Mouse (Mus musculus) brown adipose tissue, adult 24 weeks (tissue): ENCODE measurements at regions not wholly inside any gene's neighbourhood (a gene's known extent, or its start where the extent isn't known, plus 50 kb on each side); places are given as distances from the start of the nearest gene placed in this dataset.

ENCODE experiments used
- H3K27ac ChIP-seq: fragments of 200-500 bp; replicated peaks from 2 replicates; pipeline ENCODE4 v1.5.1; 2012; ENCODE audit warnings: low read depth, mild to moderate bottlenecking, low read length
- H3K4me1 ChIP-seq: fragments of 200-500 bp; 2 replicates; pipeline ENCODE4 v1.6.1; 2012; ENCODE audit warnings: low read length, mixed read lengths; ENCODE audit not compliant: control insufficient read depth, insufficient read depth, insufficient read length
- H3K4me3 ChIP-seq: fragments of 200-500 bp; 2 replicates; pipeline ENCODE4 v1.5.1; 2012; ENCODE audit warnings: low read depth, mild to moderate bottlenecking, low read length, moderate library complexity; ENCODE audit not compliant: insufficient read depth

DNA sequence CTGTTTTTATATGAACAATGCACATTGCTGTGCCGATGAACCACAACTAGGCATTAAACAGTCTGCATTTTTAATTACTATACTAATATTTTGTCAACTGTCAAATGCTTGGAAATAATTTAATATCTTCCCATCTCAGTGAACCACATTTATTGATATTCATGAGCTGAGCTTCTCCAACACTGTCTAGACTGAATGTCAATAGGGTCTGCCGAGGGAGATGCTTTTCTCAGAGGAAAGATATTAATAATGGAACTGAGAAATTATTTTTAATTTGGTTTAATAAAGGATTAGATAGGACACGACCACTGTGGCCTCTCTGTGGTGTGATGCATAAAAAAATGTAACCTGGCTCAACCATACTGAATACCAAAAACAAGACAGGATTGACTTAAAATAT, 381.7 kb upstream of the A1bg start:
- Histone ChIP-seq H3K27ac (no peak overlapping the region), H3K4me1 (no peaks in the 10 kb centered on the region), H3K4me3 (no peak overlapping the region)

DNA sequence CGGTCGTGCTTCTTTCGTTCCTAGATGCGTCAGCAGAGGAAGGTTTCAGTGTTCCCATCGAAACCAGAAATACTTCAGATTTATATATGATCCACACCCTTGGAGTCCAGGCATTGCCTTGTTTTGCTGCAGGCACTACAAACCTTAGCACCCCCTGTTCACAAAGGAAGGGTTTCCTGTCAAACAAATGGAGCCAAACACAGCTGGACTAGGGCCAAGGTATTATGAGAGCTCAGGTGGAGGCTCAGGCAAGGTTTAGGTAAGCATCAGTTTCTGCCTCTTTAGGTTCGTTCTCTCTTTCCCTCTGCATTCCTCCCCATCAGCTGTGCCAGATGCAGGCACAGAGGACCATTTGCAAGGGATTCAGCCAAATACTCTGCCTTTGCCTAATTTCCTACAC, 377.0 kb upstream of the A1bg start:
- Histone ChIP-seq H3K4me1 (no peaks in the 10 kb centered on the region), H3K27ac (no peak overlapping the region), H3K4me3 (no peak overlapping the region)

DNA sequence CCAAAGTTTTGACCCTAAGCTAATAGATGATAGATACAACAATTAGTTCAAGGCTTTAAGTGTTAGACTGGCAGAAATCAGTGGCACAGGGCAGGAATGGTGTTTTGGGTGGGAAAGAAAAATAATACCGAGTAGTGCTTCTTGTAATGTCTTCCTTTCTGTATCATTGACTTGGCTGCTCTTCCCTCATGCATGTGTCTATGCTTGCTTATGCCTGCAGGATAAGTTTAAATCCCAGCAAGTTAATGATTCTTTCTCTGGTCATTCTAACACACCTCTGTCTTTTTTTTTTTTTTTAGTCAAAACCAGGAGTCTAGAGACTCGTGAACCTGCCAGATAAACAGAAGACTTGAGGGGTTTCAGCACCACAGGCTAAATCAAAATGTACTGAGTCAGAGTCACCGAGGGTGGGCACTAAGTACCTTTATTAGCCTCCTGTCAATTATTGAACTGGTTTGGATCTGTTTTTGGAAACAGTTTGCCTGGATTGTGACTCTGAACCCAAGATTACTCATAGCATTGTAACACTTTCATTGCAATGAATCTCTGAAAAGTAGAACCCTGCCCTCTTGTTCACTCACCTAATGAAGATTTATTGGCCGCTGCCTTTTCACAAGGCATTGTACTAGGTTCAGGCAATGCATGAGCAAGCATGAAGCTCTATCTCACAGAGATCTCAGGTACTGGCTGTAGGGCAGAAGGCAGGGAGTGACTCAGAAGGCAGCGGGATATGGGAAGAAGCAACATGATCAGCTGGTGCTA, 374.8 kb upstream of the A1bg start:
- no peaks in the 10 kb centered on the region for H3K4me1 ChIP-seq
- H3K4me3 ChIP-seq: no peak overlapping the region
- no peak overlapping the region for H3K27ac ChIP-seq

DNA sequence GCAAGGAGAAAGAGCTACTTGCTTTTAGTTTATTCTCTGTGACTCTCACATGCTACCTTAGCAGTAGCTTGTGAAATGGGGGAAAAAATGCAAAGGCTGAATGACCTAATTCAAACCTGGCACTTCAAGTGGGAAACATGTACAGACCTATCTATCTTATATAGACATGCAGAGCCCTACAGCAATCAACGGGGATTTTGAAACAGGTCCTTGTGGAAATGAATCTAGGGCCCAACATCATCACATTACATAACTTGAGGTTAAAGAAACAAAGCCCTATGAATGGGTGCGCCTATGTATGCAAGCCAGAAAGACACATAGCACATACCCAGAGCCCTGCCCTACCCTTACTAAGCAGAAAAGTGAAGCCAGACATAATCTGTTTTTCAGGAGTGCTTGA, 371.8 kb upstream of the A1bg start:
- Histone ChIP-seq H3K27ac (no peak overlapping the region), H3K4me3 (no peak overlapping the region), H3K4me1 (no peaks in the 10 kb centered on the region)

DNA sequence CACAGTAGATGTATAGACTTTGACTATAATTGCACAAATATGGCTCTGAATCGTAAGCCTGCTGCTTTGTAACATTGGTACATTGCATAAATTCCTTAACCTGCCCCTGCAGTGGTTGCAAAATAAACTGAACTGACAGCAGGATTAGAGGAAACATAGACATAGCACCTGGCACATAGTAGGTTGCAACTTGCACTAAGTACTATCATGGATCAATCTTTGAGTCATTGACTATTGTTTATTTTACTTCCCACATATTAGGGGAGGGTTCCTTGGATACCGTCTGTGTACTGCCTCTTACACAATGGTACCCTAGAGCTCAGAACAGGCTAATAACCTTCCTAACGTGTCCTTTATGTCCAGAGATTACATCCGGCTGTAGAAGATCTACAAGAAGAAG, 371.3 kb upstream of the A1bg start:
- Histone ChIP-seq H3K27ac (no peak overlapping the region), H3K4me3 (no peak overlapping the region), H3K4me1 (no peaks in the 10 kb centered on the region)

DNA sequence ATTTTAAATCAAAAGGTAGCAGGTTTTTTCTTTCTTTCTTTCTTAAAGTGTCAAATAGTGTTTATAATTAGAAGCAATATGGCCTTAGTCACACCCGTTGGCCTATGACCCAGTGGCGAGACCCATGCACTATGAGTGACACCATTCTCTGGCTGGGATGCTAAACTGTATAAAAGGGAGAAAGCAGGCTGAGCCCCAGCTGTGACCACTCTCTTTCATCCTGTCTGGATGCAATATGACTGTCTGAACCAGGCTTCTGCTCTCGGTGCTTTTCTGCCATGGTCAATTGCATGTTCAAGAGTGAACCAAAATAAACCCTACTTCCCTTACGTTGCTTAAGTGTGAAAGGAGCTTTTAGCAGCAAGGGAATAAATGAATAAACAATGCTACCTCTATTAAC, 346.0 kb upstream of the A1bg start:
- no peak overlapping the region for H3K4me3 ChIP-seq
- H3K4me1 ChIP-seq: peaks cover 2% of the 10 kb centered on the region; the same call in 1 of the 2 replicates

DNA sequence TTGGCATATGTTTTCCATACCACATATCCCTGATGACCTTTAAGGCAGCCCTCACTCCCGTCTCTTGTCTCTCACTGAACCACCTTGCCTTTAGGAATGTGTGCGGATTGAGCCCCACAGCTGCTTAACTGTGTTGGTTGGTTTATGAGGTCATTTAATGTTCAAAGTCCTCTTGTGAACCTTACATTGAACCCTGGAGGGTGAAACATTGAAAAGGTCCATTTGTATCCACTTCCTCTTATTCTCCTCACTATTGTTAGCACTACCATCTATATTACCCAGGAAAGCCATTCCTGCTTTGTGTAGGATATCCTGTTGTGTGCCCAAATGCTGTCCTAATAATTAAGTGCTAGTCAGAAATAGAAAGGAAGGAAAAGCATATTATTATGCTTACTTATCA, 336.2 kb upstream of the A1bg start:
- Histone ChIP-seq H3K27ac (no peak overlapping the region), H3K4me3 (no peak overlapping the region), H3K4me1 (no peaks in the 10 kb centered on the region)

More for the DNA sequence above, 346.0 kb upstream of the A1bg start:
- H3K27ac ChIP-seq: no peak overlapping the region

DNA sequence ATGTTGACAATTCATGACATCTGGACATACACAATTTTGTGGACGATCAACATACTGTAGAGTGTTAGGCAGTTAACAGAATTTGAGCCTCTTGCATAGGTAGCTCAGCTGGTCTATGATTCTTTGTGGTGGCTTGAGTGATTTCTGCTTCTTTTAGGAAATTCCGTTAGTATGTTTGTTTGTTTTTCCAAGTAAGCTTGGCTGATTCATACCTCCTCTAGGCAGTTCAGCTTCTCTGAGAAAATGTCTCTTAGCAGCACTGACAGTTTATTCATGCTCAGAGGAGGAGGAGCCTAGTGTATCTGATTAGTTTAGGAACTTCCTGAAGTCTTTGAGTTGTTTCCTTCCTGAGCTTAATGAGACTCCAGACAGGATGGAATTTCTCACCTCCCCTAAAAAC, 321.7 kb upstream of the A1bg start:
- H3K27ac ChIP-seq: no peak overlapping the region
- no peak overlapping the region for H3K4me3 ChIP-seq
- no peaks in the 10 kb centered on the region for H3K4me1 ChIP-seq

DNA sequence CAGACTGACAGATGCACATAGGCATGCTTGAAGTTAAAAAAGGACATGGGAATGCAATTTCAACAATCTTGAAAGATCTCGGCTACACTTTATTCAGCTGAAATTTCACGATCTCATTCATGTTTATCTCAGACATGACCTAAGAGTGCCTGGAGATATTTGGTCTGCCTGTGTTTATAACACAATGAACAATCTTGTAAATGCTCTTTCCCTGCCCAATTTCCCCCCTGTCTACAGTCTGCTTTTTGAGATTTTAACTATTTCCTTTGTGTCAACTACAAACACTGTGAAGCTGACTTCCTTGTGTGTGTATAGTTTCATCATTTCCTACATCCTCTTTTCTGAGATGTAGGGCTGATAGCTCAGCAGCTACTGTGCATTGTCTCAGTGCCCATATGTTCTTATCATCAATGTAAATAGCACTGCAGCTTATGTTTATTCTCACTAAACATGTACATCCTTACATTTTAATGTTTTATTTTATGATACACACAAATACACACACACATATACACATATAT, 319.4 kb upstream of the A1bg start:
- Histone ChIP-seq H3K4me1 (no peaks in the 10 kb centered on the region), H3K4me3 (no peak overlapping the region), H3K27ac (no peak overlapping the region)

DNA sequence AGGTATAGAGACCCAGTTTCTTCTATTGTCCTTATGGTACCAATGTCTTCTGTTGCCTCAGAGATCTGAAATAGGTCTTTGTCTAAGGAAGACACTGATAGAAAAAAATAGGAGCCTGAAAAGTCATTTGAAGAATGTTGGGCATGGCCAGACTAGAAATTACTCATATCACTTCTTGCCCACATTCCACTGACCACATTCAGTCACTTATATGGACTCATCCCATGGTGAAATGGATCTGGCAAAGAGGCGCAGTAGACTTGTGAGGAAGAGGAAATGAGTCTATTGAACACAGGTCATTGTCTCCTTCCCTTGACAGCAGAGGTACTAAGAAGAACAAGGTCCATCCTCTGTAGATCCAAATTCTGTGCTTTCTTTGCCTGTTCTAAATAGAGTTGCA, 318.9 kb upstream of the A1bg start:
- no peaks in the 10 kb centered on the region for H3K4me1 ChIP-seq
- H3K27ac ChIP-seq: no peak overlapping the region

DNA sequence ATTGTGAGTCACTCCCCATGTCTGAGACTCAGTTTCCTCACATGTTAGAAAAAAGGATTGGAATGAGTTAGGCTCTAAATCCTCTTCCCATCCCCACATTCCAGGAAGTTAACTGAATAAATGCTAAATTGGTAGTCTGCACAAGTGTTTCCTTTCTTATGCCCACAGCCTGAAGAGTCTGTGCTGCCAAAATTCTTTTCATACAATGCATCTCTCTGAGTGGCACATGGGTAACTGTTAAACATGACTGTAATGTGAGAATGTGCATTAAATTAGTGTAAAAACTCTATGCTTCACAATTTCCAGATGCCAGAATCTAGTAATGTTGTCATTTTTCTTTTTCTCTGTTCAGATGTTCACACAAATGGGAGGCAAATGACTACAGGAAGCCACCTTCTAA, 317.5 kb upstream of the A1bg start:
- no peak overlapping the region for H3K27ac ChIP-seq
- H3K4me1 ChIP-seq: no peaks in the 10 kb centered on the region

More for the DNA sequence above, 318.9 kb upstream of the A1bg start:
- H3K4me3 ChIP-seq: no peak overlapping the region

DNA sequence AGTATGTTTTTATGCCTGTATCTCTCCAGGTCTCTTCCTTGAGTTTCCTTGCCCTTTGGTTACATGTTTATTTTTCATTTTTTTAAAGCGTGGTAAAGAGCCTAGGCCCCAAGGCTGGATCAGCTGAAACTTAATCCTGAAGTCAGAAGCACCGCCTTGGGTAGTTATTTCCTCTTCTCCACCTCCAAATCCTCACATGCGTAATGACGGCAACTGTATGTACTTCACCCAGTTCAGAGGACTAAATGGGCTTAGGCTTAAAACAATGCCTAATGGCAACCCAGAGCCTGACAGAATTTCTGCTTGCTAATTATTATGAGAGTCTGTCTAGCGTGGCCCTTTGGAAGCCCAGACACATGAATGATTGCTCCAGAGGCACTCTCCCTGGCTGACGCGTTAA, 316.6 kb upstream of the A1bg start:
- Histone ChIP-seq H3K4me1 (no peaks in the 10 kb centered on the region), H3K4me3 (no peak overlapping the region)

More for the DNA sequence above, 317.5 kb upstream of the A1bg start:
- H3K4me3 ChIP-seq: no peak overlapping the region

DNA sequence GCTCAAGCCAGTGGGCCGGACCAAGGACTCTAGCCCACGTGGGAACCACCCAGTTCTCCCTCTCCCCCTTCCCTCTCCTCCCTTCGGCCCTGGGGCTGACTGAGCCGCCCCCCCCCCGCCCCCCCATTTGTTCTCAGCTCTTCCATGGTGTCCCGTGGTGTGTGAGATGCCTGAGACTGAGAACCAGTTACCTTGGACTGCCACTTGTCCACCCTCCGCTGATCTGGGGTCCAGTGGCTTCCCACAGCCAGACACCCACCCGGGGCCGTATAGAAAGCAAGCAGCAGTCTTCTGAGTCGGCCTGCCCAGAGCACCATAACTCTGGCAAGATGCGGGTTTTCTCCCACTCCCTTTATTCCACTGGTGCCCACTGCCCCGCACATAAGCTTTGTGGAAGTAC, 316.2 kb upstream of the A1bg start:
- Histone ChIP-seq H3K4me1 (no peaks in the 10 kb centered on the region), H3K4me3 (no peak overlapping the region), H3K27ac (no peak overlapping the region)

More for the DNA sequence above, 316.6 kb upstream of the A1bg start:
- H3K27ac ChIP-seq: no peak overlapping the region

DNA sequence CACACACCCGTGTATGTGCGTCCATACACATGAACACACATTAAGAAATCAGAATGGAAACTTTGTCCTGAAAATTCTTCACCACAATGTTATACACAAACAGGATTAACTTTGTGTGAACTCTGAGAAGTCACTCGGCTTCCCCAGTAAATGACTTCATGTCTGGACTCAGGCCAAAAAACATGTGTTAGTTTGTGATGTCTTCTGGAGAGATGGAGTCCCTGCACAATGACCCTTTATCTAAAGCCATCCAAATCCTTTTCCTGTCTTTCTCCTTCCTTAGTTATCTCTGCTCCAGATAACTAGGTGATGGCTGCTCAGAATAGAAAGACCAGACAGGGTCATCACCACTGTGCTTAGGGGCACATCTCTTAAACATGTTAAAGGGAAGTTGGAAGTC, 306.8 kb upstream of the A1bg start:
- Histone ChIP-seq H3K4me3 (no peak overlapping the region), H3K27ac (no peak overlapping the region), H3K4me1 (no peaks in the 10 kb centered on the region)

DNA sequence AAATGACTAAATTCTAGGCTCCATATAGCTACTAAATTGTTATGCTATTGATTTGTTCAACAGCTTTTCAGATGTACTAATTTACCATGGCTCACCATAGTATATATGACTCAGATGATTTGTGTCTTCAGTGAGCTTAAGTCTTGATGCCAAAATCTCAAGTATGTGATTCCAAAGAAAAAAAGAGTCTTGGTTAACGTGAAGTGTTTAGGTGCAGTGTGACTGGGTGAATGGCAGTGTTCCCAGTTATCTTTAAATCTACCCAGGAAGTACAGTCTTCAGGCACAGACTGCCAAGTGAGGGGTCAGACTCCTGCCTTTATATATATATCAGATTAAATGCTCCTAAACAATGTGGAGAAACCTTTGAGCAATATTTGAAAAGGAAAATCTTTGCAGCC, 300.1 kb upstream of the A1bg start:
- H3K27ac ChIP-seq: no peak overlapping the region
- H3K4me1 ChIP-seq: no peaks in the 10 kb centered on the region
- H3K4me3 ChIP-seq: no peak overlapping the region

DNA sequence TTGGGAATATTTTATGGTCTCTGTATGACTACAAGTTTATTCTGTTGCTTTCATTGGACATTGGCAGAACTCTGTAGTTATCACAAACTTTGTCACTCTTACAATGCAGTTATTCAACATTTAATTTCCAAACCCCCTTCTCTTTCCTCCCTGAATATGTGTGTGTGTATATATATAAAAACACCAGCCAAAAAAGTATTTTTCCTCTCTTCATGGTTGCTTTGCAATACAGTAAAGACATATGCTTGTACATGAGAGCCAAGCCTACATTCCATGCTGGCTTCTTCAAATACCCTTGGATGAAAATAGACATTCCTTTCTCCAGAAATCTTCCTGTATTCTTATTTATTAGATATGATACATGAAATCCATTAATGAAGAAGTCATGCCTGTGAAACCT, 287.3 kb upstream of the A1bg start:
- Histone ChIP-seq H3K4me1 (no peaks in the 10 kb centered on the region), H3K27ac (no peak overlapping the region), H3K4me3 (no peak overlapping the region)
